Mouse (Mus musculus): Measurements from ENCODE around the gene Ube2e2. TPM values are rescaled to one million over a fixed set of nuclear protein-coding genes. Genes with fewer than 3 reads are reported as not detected.

Ube2e2 gene
- total and polyA plus RNA-seq, 3 experiments = 14.3 to 39.6 (median 15.3) TPM

- TF ChIP-seq POLR2A (IDR thresholded peaks at IDR 0.05; ENCODE audit: insufficient read depth, low read depth, low read length) (no peak), CTCF (IDR thresholded peaks at IDR 0.05) (no peak), EP300 (IDR thresholded peaks at IDR 0.05; ENCODE audit: insufficient read depth, low read depth, low read length) (no peak)
- 75% methylated on average over 1 of the region's 1 CpGs for WGBS
- intact Hi-C loops (cut with DNase I) = no loop called here
- Histone ChIP-seq H3K27me3 (ENCODE audit: control insufficient read depth, insufficient read depth, low read length) (no peaks in the 10 kb centered on the region), H3K4me3 (no peak overlapping the region), H3K4me1 (ENCODE audit: control insufficient read depth, insufficient read depth, low read length) (peaks cover 4% of the 10 kb centered on the region; the same call in 1 of the 2 replicates), H3K9ac (ENCODE audit: low read depth, low read length) (no peak overlapping the region), H3K79me2 (replicated peaks; ENCODE audit: control insufficient read depth, insufficient read depth, low read length) (no peaks in the 10 kb centered on the region), H3K27ac (no peak overlapping the region), H3K36me3 (ENCODE audit: control insufficient read depth, insufficient read depth, low read length) (no peaks in the 10 kb centered on the region)
- DNase-seq = no peak
Observed at GRCm38 (mm10) chr14:18665267-18666024, 228.6 kb downstream of the Ube2e2 start.

- Histone ChIP-seq H3K79me2 (replicated peaks; ENCODE audit: control insufficient read depth, insufficient read depth, low read length) (no peaks in the 10 kb centered on the region), H3K4me1 (ENCODE audit: control insufficient read depth, insufficient read depth, low read length) (peaks cover 4% of the 10 kb centered on the region; the same call in 1 of the 2 replicates), H3K27ac (no peak overlapping the region), H3K4me3 (no peak overlapping the region), H3K27me3 (ENCODE audit: control insufficient read depth, insufficient read depth, low read length) (no peaks in the 10 kb centered on the region), H3K9ac (ENCODE audit: low read depth, low read length) (no peak overlapping the region), H3K36me3 (ENCODE audit: control insufficient read depth, insufficient read depth, low read length) (no peaks in the 10 kb centered on the region)
- intact Hi-C loops (cut with DNase I) = no loop called here
- TF ChIP-seq CTCF (IDR thresholded peaks at IDR 0.05) = no peak
- no peak for TF ChIP-seq EP300 (IDR thresholded peaks at IDR 0.05; ENCODE audit: insufficient read depth, low read depth, low read length)
- TF ChIP-seq POLR2A (IDR thresholded peaks at IDR 0.05; ENCODE audit: insufficient read depth, low read depth, low read length) = no peak
- 82% methylated on average over 2 of the region's 2 CpGs for WGBS
- DNase-seq = no peak
Observed at GRCm38 (mm10) chr14:18663666-18664065, 230.4 kb downstream of the Ube2e2 start.

- H3K27me3 ChIP-seq (ENCODE audit: control insufficient read depth, insufficient read depth, low read length) = no peaks in the 10 kb centered on the region
- intact Hi-C loops (cut with DNase I) = no loop called here
- no peaks in the 10 kb centered on the region for H3K36me3 ChIP-seq (ENCODE audit: control insufficient read depth, insufficient read depth, low read length)
- no peak for DNase-seq
- WGBS = 70% methylated on average over 4 of the region's 4 CpGs
- TF ChIP-seq CTCF (IDR thresholded peaks at IDR 0.05) = no peak
- TF ChIP-seq EP300 (IDR thresholded peaks at IDR 0.05; ENCODE audit: insufficient read depth, low read depth, low read length) = no peak
- TF ChIP-seq POLR2A (IDR thresholded peaks at IDR 0.05; ENCODE audit: insufficient read depth, low read depth, low read length) = no peak
- no peak overlapping the region for H3K9ac ChIP-seq (ENCODE audit: low read depth, low read length)
- H3K27ac ChIP-seq = no peak overlapping the region
- H3K4me1 ChIP-seq (ENCODE audit: control insufficient read depth, insufficient read depth, low read length) = no peaks in the 10 kb centered on the region
- no peaks in the 10 kb centered on the region for H3K79me2 ChIP-seq (replicated peaks; ENCODE audit: control insufficient read depth, insufficient read depth, low read length)
- H3K4me3 ChIP-seq = no peak overlapping the region
Observed at GRCm38 (mm10) chr14:18657777-18658753, 236.0 kb downstream of the Ube2e2 start.

- Histone ChIP-seq H3K79me2 (replicated peaks; ENCODE audit: control insufficient read depth, insufficient read depth, low read length) (peaks cover 2% of the 10 kb centered on the region; the same call in 1 of the 2 replicates), H3K27ac (no peak overlapping the region), H3K27me3 (ENCODE audit: control insufficient read depth, insufficient read depth, low read length) (no peaks in the 10 kb centered on the region), H3K4me1 (ENCODE audit: control insufficient read depth, insufficient read depth, low read length) (no peaks in the 10 kb centered on the region), H3K4me3 (no peak overlapping the region), H3K9ac (ENCODE audit: low read depth, low read length) (no peak overlapping the region), H3K36me3 (ENCODE audit: control insufficient read depth, insufficient read depth, low read length) (no peaks in the 10 kb centered on the region)
- TF ChIP-seq POLR2A (IDR thresholded peaks at IDR 0.05; ENCODE audit: insufficient read depth, low read depth, low read length) = no peak
- no peak for DNase-seq
- WGBS = 67% methylated on average over 2 of the region's 2 CpGs
- intact Hi-C loops (cut with DNase I) = no loop called here
Observed at GRCm38 (mm10) chr14:18649123-18649675, 244.9 kb downstream of the Ube2e2 start.

GRCm38 (mm10) chr14:18641656-18642055, 252.4 kb downstream of the Ube2e2 start:
- Histone ChIP-seq H3K79me2 (replicated peaks; ENCODE audit: control insufficient read depth, insufficient read depth, low read length) (no peaks in the 10 kb centered on the region), H3K4me3 (no peak overlapping the region), H3K4me1 (ENCODE audit: control insufficient read depth, insufficient read depth, low read length) (no peaks in the 10 kb centered on the region), H3K36me3 (ENCODE audit: control insufficient read depth, insufficient read depth, low read length) (no peaks in the 10 kb centered on the region), H3K9ac (ENCODE audit: low read depth, low read length) (no peak overlapping the region), H3K27me3 (ENCODE audit: control insufficient read depth, insufficient read depth, low read length) (no peaks in the 10 kb centered on the region), H3K27ac (no peak overlapping the region)
- intact Hi-C loops (cut with DNase I) = no loop called here
- WGBS = 86% methylated on average over 4 of the region's 4 CpGs
- DNase-seq = no peak
- no peak for TF ChIP-seq EP300 (IDR thresholded peaks at IDR 0.05; ENCODE audit: insufficient read depth, low read depth, low read length)
- no peak for TF ChIP-seq CTCF (IDR thresholded peaks at IDR 0.05)
- TF ChIP-seq POLR2A (IDR thresholded peaks at IDR 0.05; ENCODE audit: insufficient read depth, low read depth, low read length) = no peak

All from heart, adult 2 months (tissue).